Mouse (Mus musculus) hindbrain, postnatal 0 days (tissue): ENCODE results near the gene Chd8. TPM values are rescaled to one million over a fixed set of nuclear protein-coding genes. Genes with fewer than 3 reads are reported as not detected.

Experiments used
- ATAC-seq: fragments of 200-750 bp; cut with Nextera tagmentation; 2 replicates; pipeline ENCODE4 v1.8.0; 2017; ENCODE audit warnings: mild to moderate bottlenecking, moderate TSS enrichment, moderate library complexity
- DNase-seq: peaks from one replicate; pipeline ENCODE4 v3.0.0-alpha.2; 2015; ENCODE audit warnings: low spot score
- H3K27ac ChIP-seq: fragments of 300-500 bp; sonication (generic); 2 replicates; pipeline ENCODE4 v1.5.1; 2014; ENCODE audit warnings: mild to moderate bottlenecking
- H3K27me3 ChIP-seq: fragments of 300-500 bp; sonication (generic); 2 replicates; pipeline ENCODE4 v1.6.1; 2014; ENCODE audit warnings: low read length, mixed read lengths; ENCODE audit not compliant: insufficient read depth
- H3K36me3 ChIP-seq: fragments of 300-500 bp; sonication (generic); 2 replicates; pipeline ENCODE4 v1.6.1; 2014; ENCODE audit warnings: low read length, mixed read lengths; ENCODE audit not compliant: insufficient read depth
- H3K4me1 ChIP-seq: fragments of 300-500 bp; sonication (generic); 2 replicates; pipeline ENCODE4 v1.6.1; 2014; ENCODE audit warnings: antibody characterized with exemption, low read length, mixed read lengths; ENCODE audit not compliant: insufficient read depth
- H3K4me2 ChIP-seq: fragments of 300-500 bp; sonication (generic); 2 replicates; pipeline ENCODE4 v1.6.1; 2014; ENCODE audit warnings: low read depth, mild to moderate bottlenecking, low read length, moderate library complexity, mixed read lengths
- H3K4me3 ChIP-seq: fragments of 300-500 bp; sonication (generic); 2 replicates; pipeline ENCODE4 v1.5.1; 2014; ENCODE audit warnings: low read length
- H3K9ac ChIP-seq: fragments of 300-500 bp; sonication (generic); replicated peaks from 2 replicates; pipeline ENCODE4 v1.6.1; 2014; ENCODE audit warnings: mild to moderate bottlenecking, low read length, moderate library complexity, mixed read lengths
- H3K9me3 ChIP-seq: fragments of 300-500 bp; sonication (generic); 2 replicates; pipeline ENCODE4 v1.6.1; 2016; ENCODE audit warnings: low read length, mixed read lengths
- CTCF ChIP-seq: IDR thresholded peaks from 2 replicates; pipeline ENCODE4 v1.5.1; 2016; ENCODE audit warnings: antibody characterized with exemption, control low read depth, low read depth
- WGBS: fragments of 180-500 bp; shearing (Covaris S2); extraction: QIAGEN DNeasy Blood & Tissue Kit; methylation state at CpG from one replicate; pipeline ENCODE4 v1.1.7; 2014; 5-methylcytosine and 5-hydroxymethylcytosine counted together
- polyA plus RNA-seq: library from polyadenylated mRNA; unstranded; fragments of >200 nt; fragmentation: Nextera tagmentation; extraction: Ambion mirVana; gene quantifications from 2 replicates; pipeline ENCODE4 v1.2.1, GENCODE M21; 2015
- total RNA-seq: library from RNA; depleted of rRNA; stranded (reverse); fragments of >200 nt; gene quantifications from 2 replicates; pipeline ENCODE4 v1.2.3, GENCODE M21; 2014; rRNA removed

The Chd8 gene
- total and polyA plus RNA-seq, 2 experiments from 2014 or later, result 32.6 to 83.0 TPM

- no peak for TF ChIP-seq CTCF
- Histone ChIP-seq H3K9me3 (no peaks in the 10 kb centered on the region), H3K4me1 (no peaks in the 10 kb centered on the region), H3K4me2 (peak overlapping the region; percentile 22; the same call in 1 of the 2 replicates), H3K4me3 (no peak overlapping the region), H3K36me3 (no peaks in the 10 kb centered on the region), H3K27ac (peak overlapping the region; percentile 61; the same call in 1 of the 2 replicates), H3K9ac (no peak overlapping the region), H3K27me3 (no peaks in the 10 kb centered on the region)
- ATAC-seq, result peak; percentile 74
- WGBS, result 21% methylated on average over 7 of the region's 7 CpGs
- DNase-seq, result peak; percentile 43
Observed at GRCm38 (mm10) chr14:52152179-52152578, 105.4 kb downstream of the Chd8 start.

GRCm38 (mm10) chr14:52149888-52150287 is 107.7 kb downstream of the Chd8 start:
- WGBS, result 53% methylated on average over 4 of the region's 4 CpGs
- Histone ChIP-seq H3K4me3 (no peak overlapping the region), H3K27ac (no peak overlapping the region), H3K36me3 (no peaks in the 10 kb centered on the region), H3K27me3 (no peaks in the 10 kb centered on the region), H3K9me3 (no peaks in the 10 kb centered on the region), H3K4me2 (no peak overlapping the region), H3K9ac (no peak overlapping the region), H3K4me1 (no peaks in the 10 kb centered on the region)
- no peak for DNase-seq
- ATAC-seq, result no peak
- no peak for TF ChIP-seq CTCF

Other genes with a start within 250 kb of the Chd8 start
- gene Tmem253, start 242.1 kb downstream of the Chd8 start, total RNA-seq, result not detected in 2 replicates
- 0.51 and 0.53 TPM in 2 replicates for gene Tmem253, start 242.1 kb downstream of the Chd8 start, polyA plus RNA-seq
- 91.7 and 98.7 TPM in 2 replicates for gene Zfp219, start 237.0 kb downstream of the Chd8 start, total RNA-seq
- 25.8 and 31.0 TPM in 2 replicates for gene Zfp219, start 237.0 kb downstream of the Chd8 start, polyA plus RNA-seq
- gene Olfr221, start 215.3 kb downstream of the Chd8 start, total RNA-seq, result not detected in 2 replicates
- gene Olfr221, start 215.3 kb downstream of the Chd8 start, polyA plus RNA-seq, result not detected in 2 replicates
- gene Hnrnpc, start 153.8 kb downstream of the Chd8 start, total RNA-seq, result 69.5 and 78.6 TPM in 2 replicates
- 285 and 291 TPM in 2 replicates for gene Hnrnpc, start 153.8 kb downstream of the Chd8 start, polyA plus RNA-seq
- gene Rpgrip1, start 147.1 kb downstream of the Chd8 start, total RNA-seq, result 2.9 and 10.9 TPM in 2 replicates
- gene Rpgrip1, start 147.1 kb downstream of the Chd8 start, polyA plus RNA-seq, result 53.4 and 53.7 TPM in 2 replicates
- gene Supt16, start 60.4 kb downstream of the Chd8 start, total RNA-seq, result 28.2 and 28.4 TPM in 2 replicates
- gene Supt16, start 60.4 kb downstream of the Chd8 start, polyA plus RNA-seq, result 43.5 and 43.8 TPM in 2 replicates
- gene Tox4, start 21.4 kb upstream of the Chd8 start, total RNA-seq, result 61.0 and 62.1 TPM in 2 replicates
- gene Tox4, start 21.4 kb upstream of the Chd8 start, polyA plus RNA-seq, result 41.9 and 45.6 TPM in 2 replicates
- 43.9 and 45.5 TPM in 2 replicates for gene Rab2b, start 21.8 kb upstream of the Chd8 start, total RNA-seq
- 38.8 and 48.5 TPM in 2 replicates for gene Rab2b, start 21.8 kb upstream of the Chd8 start, polyA plus RNA-seq
- 19.9 and 22.5 TPM in 2 replicates for gene Mettl3, start 47.3 kb upstream of the Chd8 start, total RNA-seq
- gene Mettl3, start 47.3 kb upstream of the Chd8 start, polyA plus RNA-seq, result 23.2 and 23.6 TPM in 2 replicates
- gene Sall2, start 71.0 kb upstream of the Chd8 start, total RNA-seq, result 96.4 and 105 TPM in 2 replicates
- 30.4 and 31.3 TPM in 2 replicates for gene Sall2, start 71.0 kb upstream of the Chd8 start, polyA plus RNA-seq
- gene Olfr1513, start 98.6 kb upstream of the Chd8 start, total RNA-seq, result not detected in 2 replicates
- not detected in 2 replicates for gene Olfr1513, start 98.6 kb upstream of the Chd8 start, polyA plus RNA-seq
- gene Olfr1512, start 121.4 kb upstream of the Chd8 start, total RNA-seq, result not detected in 2 replicates
- not detected in 2 replicates for gene Olfr1512, start 121.4 kb upstream of the Chd8 start, polyA plus RNA-seq
- gene Olfr1511, start 139.6 kb upstream of the Chd8 start, total RNA-seq, result not detected in 2 replicates
- 0.20 and 0.23 TPM in 2 replicates for gene Olfr1511, start 139.6 kb upstream of the Chd8 start, polyA plus RNA-seq
- gene Olfr1510, start 156.6 kb upstream of the Chd8 start, total RNA-seq, result not detected in 2 replicates
- not detected in 2 replicates for gene Olfr1510, start 156.6 kb upstream of the Chd8 start, polyA plus RNA-seq
- gene Olfr1509, start 185.2 kb upstream of the Chd8 start, total RNA-seq, result not detected in 2 replicates
- gene Olfr1509, start 185.2 kb upstream of the Chd8 start, polyA plus RNA-seq, result not detected in 2 replicates
- gene Olfr1508, start 209.7 kb upstream of the Chd8 start, total RNA-seq, result not detected in 2 replicates
- gene Olfr1508, start 209.7 kb upstream of the Chd8 start, polyA plus RNA-seq, result not detected in 2 replicates
- gene Olfr1507, start 238.0 kb upstream of the Chd8 start, total RNA-seq, result not detected in 2 replicates
- not detected in 2 replicates for gene Olfr1507, start 238.0 kb upstream of the Chd8 start, polyA plus RNA-seq